Mouse (Mus musculus) spleen, postnatal 36 days (tissue): ENCODE data around the gene Numb.

Source experiments
- DNase-seq, 2 experiments: peaks; one replicate each; pipeline ENCODE4 v3.0.0; 2022; ENCODE audit warnings: low spot score in 2 of 2, mixed read lengths in 1 of 2

Numb gene

DNA sequence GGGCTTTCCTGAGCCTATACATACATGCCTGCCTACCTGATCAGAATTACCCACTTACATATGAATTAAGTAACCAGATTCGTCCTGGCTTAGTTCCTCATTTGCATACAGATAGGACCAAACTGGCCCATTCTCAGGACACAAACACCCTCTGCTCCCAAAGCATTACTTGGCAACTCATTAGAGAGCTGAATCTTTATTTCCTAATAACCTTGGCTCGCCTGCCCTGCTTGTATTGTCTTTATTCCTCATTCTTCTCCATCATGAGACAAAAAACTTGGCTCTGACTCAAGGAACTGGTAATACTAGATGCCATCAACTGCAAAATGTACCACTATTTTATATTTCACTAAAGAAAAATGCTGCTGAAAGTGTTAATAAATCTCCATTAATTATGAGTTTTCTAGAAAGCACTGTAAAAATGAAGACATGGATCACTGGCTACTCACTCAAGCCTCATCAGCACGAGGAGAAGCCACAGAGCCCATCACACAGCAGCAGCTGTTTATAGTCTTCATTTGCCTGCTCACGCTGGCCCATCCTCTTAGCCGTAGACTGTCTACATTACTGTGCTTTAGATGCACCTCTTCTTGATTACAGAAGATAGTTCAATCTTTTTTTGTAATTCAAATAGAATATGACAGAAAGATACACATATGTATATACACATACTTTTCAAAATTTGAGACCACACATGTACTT is 69.1 kb downstream of the Numb start:
- DNase-seq = no peak

GRCm38 (mm10) chr12:83850334-83850733 is 71.4 kb downstream of the Numb start:
- DNase-seq = no peak

DNA sequence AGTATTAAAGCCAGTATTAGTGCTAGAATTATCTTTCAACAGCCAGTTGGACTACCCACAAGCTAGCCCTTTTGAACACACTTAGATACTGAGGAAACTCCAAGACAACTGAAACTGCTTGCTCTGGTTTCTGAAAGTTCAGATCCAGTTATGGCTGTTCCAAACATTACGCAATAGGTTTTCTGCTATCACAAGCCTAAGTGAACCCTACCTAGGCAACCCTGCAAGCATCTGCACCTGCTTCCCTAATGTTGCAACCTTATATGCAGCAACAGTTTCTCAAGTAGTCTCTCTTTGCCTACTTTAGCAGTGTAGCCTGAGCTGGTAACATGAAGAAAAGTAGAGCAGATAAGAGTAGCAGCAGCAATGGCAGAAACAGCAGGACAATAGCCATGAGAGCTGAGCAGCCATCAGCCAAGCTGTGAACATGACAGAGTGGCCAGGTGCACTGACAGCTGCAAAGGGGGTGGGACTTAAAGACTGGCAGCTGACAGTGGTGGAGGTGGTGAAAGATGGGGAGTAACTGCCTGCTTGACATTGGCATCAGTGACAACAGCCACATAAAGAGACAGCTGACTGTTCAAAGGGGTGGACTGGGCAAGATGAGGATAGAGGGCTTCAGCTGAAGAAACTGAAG is 73.0 kb downstream of the Numb start:
- DNase-seq = no peak

- no peak for DNase-seq
These were observed 73.9 kb downstream of the Numb start for GRCm38 (mm10) chr12:83847877-83848276.

DNA sequence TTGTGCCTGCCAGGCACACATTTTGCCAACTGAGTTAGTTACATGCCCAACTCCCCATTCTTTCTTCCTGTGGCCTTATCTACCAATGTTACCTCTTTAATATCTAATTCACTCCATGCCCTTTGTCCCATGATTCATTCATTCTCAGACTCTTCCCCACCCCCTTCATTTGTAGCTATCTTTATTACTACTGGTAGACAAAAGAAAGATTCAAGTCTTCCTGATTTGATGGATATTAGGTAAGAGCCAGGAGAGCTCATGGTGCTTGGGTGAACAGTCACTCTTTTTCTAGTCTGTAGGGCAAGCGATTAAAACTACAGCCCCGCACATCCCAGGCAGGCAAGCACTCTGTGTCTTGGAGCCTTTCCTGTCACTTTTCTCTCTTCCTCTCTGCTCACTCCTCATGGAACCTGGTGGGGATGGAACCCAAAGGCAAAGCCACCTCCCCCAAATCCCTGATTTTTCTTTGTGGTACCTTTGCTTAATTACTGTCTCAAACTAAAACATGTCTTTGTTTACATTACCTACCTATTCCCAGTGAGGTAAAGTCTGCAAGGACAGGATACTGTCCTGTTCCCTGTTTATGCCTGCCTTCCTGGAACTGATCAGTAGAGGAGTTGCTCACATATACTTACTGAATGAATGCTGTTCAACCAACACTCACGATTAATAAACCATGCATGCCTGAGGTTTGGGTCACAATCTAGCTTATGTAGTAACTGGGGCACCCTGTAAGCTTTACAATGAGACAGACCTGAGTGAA is 78.9 kb downstream of the Numb start:
- DNase-seq = no peak

DNA sequence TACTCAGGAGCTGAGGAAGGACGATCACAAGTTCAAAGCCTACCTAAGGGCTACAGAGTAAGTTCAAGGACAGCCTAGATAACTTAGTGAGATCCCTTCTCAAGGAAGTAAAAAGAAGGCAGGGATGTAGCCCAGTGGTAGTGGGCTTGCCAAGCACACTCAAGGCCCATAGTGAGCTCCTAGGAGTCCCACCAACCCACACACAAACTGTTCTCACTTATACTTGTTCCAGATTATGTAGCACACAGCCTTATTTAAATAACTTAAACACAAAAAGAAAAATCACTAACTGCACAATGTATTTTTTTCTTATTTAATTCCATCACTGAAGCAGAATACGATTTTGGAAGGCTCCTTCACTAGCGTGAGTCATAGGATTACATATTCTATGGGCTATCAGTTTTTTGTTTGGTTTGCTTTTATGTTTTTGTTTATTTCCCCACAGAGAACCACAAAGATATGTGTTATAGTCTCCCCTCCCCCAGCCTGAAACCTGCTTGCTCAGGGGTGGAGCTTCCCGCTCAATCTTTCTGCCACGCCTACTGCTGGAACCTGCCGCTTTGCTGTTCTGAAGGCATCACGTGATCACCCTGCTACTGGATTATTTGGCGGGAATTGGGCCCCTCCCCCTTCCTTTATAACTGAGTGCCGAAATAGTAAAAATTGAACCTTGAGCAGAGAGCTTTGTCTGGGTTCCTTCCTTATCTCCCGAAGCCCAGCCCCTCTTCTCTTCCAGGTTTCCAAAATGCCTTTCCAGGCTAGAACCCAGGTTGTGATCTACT is 80.1 kb downstream of the Numb start:
- DNase-seq = no peak

- no peak for DNase-seq
These were observed 87.8 kb downstream of the Numb start for GRCm38 (mm10) chr12:83833979-83834378.

DNA sequence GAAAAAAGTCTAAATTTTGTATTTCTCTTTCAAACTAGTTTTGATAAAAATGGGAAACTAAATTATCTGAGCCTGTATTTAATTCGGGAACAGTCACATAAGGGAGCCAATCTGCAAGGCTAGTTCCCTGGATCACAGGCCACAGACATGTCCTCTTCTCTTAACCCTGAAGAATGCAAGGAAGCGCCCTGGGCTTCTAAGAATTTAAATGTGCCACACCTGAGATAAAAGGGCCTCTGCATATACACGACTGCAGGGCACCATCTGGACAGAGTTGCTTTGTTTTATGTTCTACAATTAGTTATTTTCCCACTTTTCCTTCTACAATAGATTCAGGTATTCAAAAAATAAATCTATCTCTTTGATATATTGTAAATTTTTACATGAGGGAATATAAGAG is 91.3 kb downstream of the Numb start:
- DNase-seq = no peak

- DNase-seq = no peak
These were observed 105.1 kb downstream of the Numb start for GRCm38 (mm10) chr12:83816616-83817015.

- DNase-seq = no peak
These were observed 109.8 kb downstream of the Numb start for GRCm38 (mm10) chr12:83811901-83812300.

- no peak for DNase-seq
These were observed 118.1 kb downstream of the Numb start for GRCm38 (mm10) chr12:83803641-83804040.

DNA sequence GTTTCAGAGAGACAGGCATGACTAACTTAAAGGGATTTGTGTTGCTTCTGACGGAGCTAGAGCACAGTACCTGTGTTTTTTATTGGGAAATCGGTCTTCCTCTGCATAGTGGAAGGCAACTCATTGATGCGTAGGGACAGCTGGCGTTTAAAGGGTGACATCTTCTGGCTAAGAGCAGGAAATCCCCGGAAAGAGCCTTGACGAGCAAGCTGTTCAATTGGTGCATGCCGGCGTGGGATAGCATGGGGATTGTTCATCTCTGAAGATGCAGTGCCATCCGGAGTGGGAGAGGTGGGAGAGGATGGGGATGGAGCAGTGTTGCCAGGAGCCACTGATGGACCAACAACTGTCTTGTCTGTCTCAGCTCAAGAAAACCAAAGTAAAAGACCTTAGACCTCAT is 120.8 kb downstream of the Numb start:
- no peak for DNase-seq

GRCm38 (mm10) chr12:83798313-83798712 is 123.4 kb downstream of the Numb start:
- DNase-seq = no peak

GRCm38 (mm10) chr12:83795586-83795985 is 126.1 kb downstream of the Numb start:
- no peak for DNase-seq

- DNase-seq = no peak
These were observed 126.7 kb downstream of the Numb start for GRCm38 (mm10) chr12:83795051-83795450.

GRCm38 (mm10) chr12:83792706-83793410 is 128.9 kb downstream of the Numb start:
- no peak for DNase-seq

DNA sequence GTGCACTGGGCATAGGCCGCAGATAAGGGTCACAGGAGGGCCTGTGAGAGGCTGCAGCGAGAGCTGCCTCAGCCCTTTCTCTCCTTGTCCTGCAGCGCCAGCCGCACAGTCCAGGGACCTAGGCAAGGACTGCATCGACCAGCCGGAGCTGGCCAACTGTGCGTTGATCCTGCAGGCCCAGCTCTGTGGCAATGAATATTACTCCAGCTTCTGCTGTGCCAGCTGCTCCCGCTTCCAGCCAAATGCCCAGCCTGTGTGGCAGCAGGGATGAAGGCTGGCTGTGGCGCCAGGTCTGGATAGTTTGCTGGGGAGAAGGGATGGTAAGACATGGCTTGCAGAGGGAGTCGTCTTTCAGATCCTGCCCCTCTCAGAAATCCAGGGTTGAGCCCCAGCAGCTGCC is 130.0 kb downstream of the Numb start:
- DNase-seq = no peak

- no peak for DNase-seq
These were observed 131.0 kb downstream of the Numb start for GRCm38 (mm10) chr12:83790749-83791148.

DNA sequence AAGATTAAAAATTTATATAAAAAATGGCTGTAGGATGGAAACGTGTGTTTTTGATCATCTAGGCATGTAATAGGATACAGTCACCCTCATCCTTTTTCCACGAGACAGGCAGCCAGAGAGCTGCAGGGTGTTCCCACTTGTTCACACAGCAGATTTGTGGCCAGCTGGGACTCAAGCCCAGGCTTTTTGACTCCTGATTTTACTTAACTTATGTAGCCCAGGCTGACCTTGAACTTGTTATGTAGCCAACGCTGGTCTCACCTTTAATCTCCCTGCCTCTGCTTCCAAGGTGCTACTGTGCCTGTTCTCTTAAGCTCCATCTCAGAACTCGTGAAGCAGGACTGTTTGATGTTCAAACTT is 132.0 kb downstream of the Numb start:
- DNase-seq = no peak

DNA sequence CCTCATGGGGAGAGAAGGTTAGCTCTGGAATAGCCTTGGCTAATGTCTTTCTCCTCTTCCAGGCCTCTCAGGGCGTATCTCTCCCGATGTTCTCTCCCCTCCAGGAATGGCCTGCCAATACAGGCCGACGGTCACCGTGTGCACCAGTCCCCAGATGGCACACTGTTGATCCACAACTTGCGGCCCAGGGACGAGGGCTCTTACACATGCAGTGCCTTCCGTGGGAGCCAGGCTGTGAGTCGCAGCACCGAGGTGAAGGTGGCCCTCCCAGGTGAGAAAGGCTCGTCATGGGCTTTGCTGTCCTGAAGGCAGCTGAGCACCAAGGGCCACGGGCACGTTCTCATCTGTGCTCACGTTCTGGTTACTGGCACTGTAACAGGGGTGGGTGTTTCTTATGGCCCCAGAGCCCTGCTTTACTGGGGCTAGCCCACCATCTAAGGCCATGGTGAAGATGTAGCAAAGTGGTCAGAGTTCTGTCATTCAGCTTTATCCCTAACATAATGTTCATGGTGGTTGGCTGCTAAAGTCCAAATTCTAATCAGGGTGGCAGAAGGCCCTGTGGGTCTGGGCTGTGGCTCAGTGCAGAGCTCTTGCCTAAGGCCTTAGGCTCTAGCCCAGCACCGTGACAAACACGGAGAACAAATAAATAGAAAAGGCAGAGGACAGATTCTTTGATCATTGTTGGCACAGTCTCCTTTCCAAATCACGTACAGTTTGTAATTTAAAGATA is 132.5 kb downstream of the Numb start:
- no peak for DNase-seq

DNA sequence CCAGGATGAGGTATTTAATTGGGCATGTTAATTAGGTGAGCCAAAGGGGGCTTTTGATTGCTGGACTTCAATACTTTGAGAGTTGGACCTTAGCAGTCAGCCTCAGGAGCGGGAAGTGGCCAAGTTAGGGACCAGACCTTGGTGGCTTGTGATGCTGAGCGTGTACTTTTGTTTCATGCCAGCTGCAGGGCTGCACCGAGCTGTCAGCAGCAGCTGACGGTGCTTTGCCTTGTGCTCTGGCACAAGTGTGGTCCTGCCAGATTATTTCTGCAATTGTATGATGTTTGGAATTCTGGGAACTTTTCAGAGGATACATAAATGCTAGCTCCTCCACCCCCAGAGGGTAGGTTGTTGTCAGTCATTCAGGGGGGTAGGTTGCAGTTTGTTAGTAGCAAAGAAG is 136.4 kb downstream of the Numb start:
- DNase-seq = no peak
